Mouse (Mus musculus): Measurements from ENCODE around the gene Pepd.

Pepd gene

GRCm38 (mm10) chr7:34983702-34984475, 71.7 kb downstream of the Pepd start:
- CTCF ChIA-PET, result no interaction called here

- CTCF ChIA-PET, result no interaction called here
Measured at GRCm38 (mm10) chr7:34984526-34985133, 72.5 kb downstream of the Pepd start.

- CTCF ChIA-PET, result no interaction called here
Measured at GRCm38 (mm10) chr7:34985216-34985615, 73.0 kb downstream of the Pepd start.

GRCm38 (mm10) chr7:34985646-34986045, 73.5 kb downstream of the Pepd start:
- CTCF ChIA-PET, result interaction anchor here (0.6 kb wide), 1 partner anchor 145 kb away, joined by 9 read pairs; no protein-coding TSS in a partner anchor

- CTCF ChIA-PET, result no interaction called here
Measured at GRCm38 (mm10) chr7:34986575-34987150, 74.5 kb downstream of the Pepd start.

- CTCF ChIA-PET, result no interaction called here
Measured at GRCm38 (mm10) chr7:34987258-34987657, 75.1 kb downstream of the Pepd start.

- CTCF ChIA-PET, result no interaction called here
Measured at GRCm38 (mm10) chr7:34988488-34988887, 76.3 kb downstream of the Pepd start.

- CTCF ChIA-PET, result no interaction called here
Measured at GRCm38 (mm10) chr7:34991731-34992246, 79.6 kb downstream of the Pepd start.

GRCm38 (mm10) chr7:34992766-34993165, 80.6 kb downstream of the Pepd start:
- CTCF ChIA-PET, result no interaction called here

GRCm38 (mm10) chr7:34995872-34996662, 83.9 kb downstream of the Pepd start:
- CTCF ChIA-PET, result no interaction called here

GRCm38 (mm10) chr7:35000839-35001238, 88.7 kb downstream of the Pepd start:
- CTCF ChIA-PET, result no interaction called here

- CTCF ChIA-PET, result no interaction called here
Measured at GRCm38 (mm10) chr7:35003171-35003737, 91.1 kb downstream of the Pepd start.

- CTCF ChIA-PET, result no interaction called here
Measured at GRCm38 (mm10) chr7:35006661-35007060, 94.5 kb downstream of the Pepd start.

GRCm38 (mm10) chr7:35013228-35013627, 101.0 kb downstream of the Pepd start:
- CTCF ChIA-PET, result no interaction called here

- CTCF ChIA-PET, result no interaction called here
Measured at GRCm38 (mm10) chr7:35015252-35015651, 103.1 kb downstream of the Pepd start.

GRCm38 (mm10) chr7:35021365-35021764, 109.2 kb downstream of the Pepd start:
- CTCF ChIA-PET, result no interaction called here

- CTCF ChIA-PET, result interaction anchor here (0.6 kb wide), 1 partner anchor 145 kb away, joined by 12 read pairs; no protein-coding TSS in a partner anchor
Measured at GRCm38 (mm10) chr7:35023251-35023650, 111.1 kb downstream of the Pepd start.

GRCm38 (mm10) chr7:35024426-35024825, 112.2 kb downstream of the Pepd start:
- CTCF ChIA-PET, result interaction anchor here (0.6 to 0.8 kb wide), 2 partner anchors 43 to 141 kb away, joined by 3 to 5 read pairs; no protein-coding TSS in a partner anchor

GRCm38 (mm10) chr7:35025409-35026275, 113.5 kb downstream of the Pepd start:
- CTCF ChIA-PET, result interaction anchor here (0.7 to 0.8 kb wide), 3 partner anchors 41 to 367 kb away, joined by 3 to 6 read pairs (median 3); no protein-coding TSS in a partner anchor

GRCm38 (mm10) chr7:35026276-35026630, 114.1 kb downstream of the Pepd start:
- CTCF ChIA-PET, result no interaction called here

GRCm38 (mm10) chr7:35026838-35027291, 114.7 kb downstream of the Pepd start:
- CTCF ChIA-PET, result no interaction called here
